Mouse (Mus musculus) testis, adult 2 months (tissue): ENCODE measurements at regions not wholly inside any gene's neighbourhood (a gene's known extent, or its start where the extent isn't known, plus 50 kb on each side); places are given as distances from the start of the nearest gene placed in this dataset.
"Not testable (repeated sequence)": the region's sequence is repeated elsewhere in the genome, so short reads cannot be mapped to it uniquely, and the experiment has no call there.

Source experiments
- CTCF ChIP-seq: fragments of 200-500 bp; IDR thresholded peaks from 2 replicates; pipeline ENCODE4 v1.5.1; 2012; ENCODE audit warnings: low read depth, mild to moderate bottlenecking, inconsistent platforms, low read length, moderate library complexity; ENCODE audit not compliant: control insufficient read depth, insufficient read depth, insufficient replicate concordance
- POLR2A ChIP-seq: fragments of 200-500 bp; IDR thresholded peaks from 2 replicates; pipeline ENCODE4 v1.6.1; 2012; ENCODE audit warnings: low read depth, mild to moderate bottlenecking, inconsistent platforms, low read length, moderate library complexity; ENCODE audit not compliant: control insufficient read depth

- TF ChIP-seq CTCF, POLR2A: not testable (repeated sequence)
Observed at GRCm38 (mm10) chr10:19291039-19291438, 65.3 kb upstream of the Olig3 start.
